Mouse (Mus musculus): ENCODE data around the gene Olfr1408.

Gene Olfr1408

GRCm38 (mm10) chr1:173137274-173137673 lies at the start of gene Olfr1408:
Gene Olfr1408 (minus strand): TSS chr1:173137374.
- DNase-seq = no peak

GRCm38 (mm10) chr1:173174154-173174842 lies 37.1 kb upstream of the Olfr1408 start:
- DNase-seq = no peak

All from lung, postnatal 14 days (tissue).